Mouse (Mus musculus): ENCODE results near the gene Gm49384. TPM values are rescaled to one million over a fixed set of nuclear protein-coding genes. Genes with fewer than 3 reads are reported as not detected.

The Gm49384 gene
- polyA plus RNA-seq, 1 experiment from 2014 or later: 10.0 TPM

- WGBS: 91% methylated on average over 19 of the region's 19 CpGs
- Histone ChIP-seq H3K27me3 (no peaks in the 10 kb centered on the region), H3K4me2 (no peak overlapping the region), H3K4me3 (no peak overlapping the region), H3K36me3 (no peaks in the 10 kb centered on the region), H3K27ac (replicated peaks) (no peak overlapping the region), H3K9me3 (no peaks in the 10 kb centered on the region), H3K4me1 (replicated peaks) (no peaks in the 10 kb centered on the region), H3K9ac (no peak overlapping the region)
- no peak for ATAC-seq (ENCODE audit: low FRiP score, low read depth)
These were observed 16.7 kb upstream of the Gm49384 start for GRCm38 (mm10) chr12:69220613-69221277.

- Histone ChIP-seq H3K9ac (no peak overlapping the region), H3K4me1 (replicated peaks) (no peaks in the 10 kb centered on the region), H3K27ac (replicated peaks) (no peak overlapping the region), H3K36me3 (no peaks in the 10 kb centered on the region), H3K27me3 (no peaks in the 10 kb centered on the region), H3K4me3 (no peak overlapping the region), H3K9me3 (no peaks in the 10 kb centered on the region), H3K4me2 (no peak overlapping the region)
- WGBS: 93% methylated on average over 7 of the region's 7 CpGs
- no peak for ATAC-seq (ENCODE audit: low FRiP score, low read depth)
These were observed 12.5 kb upstream of the Gm49384 start for GRCm38 (mm10) chr12:69216587-69216986.

GRCm38 (mm10) chr12:69215000-69215785 is 11.1 kb upstream of the Gm49384 start:
- H3K4me1 ChIP-seq (replicated peaks): no peaks in the 10 kb centered on the region
- no peaks in the 10 kb centered on the region for H3K9me3 ChIP-seq
- no peak for ATAC-seq (ENCODE audit: low FRiP score, low read depth)
- H3K27ac ChIP-seq (replicated peaks): no peak overlapping the region
- no peak overlapping the region for H3K4me3 ChIP-seq
- no peaks in the 10 kb centered on the region for H3K27me3 ChIP-seq
- WGBS: 88% methylated on average over 3 of the region's 3 CpGs
- H3K4me2 ChIP-seq: no peak overlapping the region
- H3K36me3 ChIP-seq: no peaks in the 10 kb centered on the region
- H3K9ac ChIP-seq: no peak overlapping the region

GRCm38 (mm10) chr12:69214393-69214792 is 10.3 kb upstream of the Gm49384 start:
- whole genome bisulfite sequencing: 95% methylated on average over 7 of the region's 7 CpGs
- Histone ChIP-seq H3K27me3 (no peaks in the 10 kb centered on the region), H3K4me2 (no peak overlapping the region), H3K4me3 (no peak overlapping the region), H3K4me1 (replicated peaks) (no peaks in the 10 kb centered on the region), H3K9ac (no peak overlapping the region), H3K27ac (replicated peaks) (no peak overlapping the region), H3K9me3 (no peaks in the 10 kb centered on the region), H3K36me3 (no peaks in the 10 kb centered on the region)
- no peak for ATAC-seq (ENCODE audit: low FRiP score, low read depth)

GRCm38 (mm10) chr12:69213186-69213777 is 9.2 kb upstream of the Gm49384 start:
- no peak overlapping the region for H3K9ac ChIP-seq
- WGBS: 95% methylated on average over 13 of the region's 13 CpGs
- no peaks in the 10 kb centered on the region for H3K36me3 ChIP-seq
- H3K4me2 ChIP-seq: no peak overlapping the region
- H3K27me3 ChIP-seq: no peaks in the 10 kb centered on the region
- H3K4me3 ChIP-seq: no peak overlapping the region
- H3K9me3 ChIP-seq: no peaks in the 10 kb centered on the region
- no peak overlapping the region for H3K27ac ChIP-seq (replicated peaks)
- H3K4me1 ChIP-seq (replicated peaks): no peaks in the 10 kb centered on the region
- ATAC-seq (ENCODE audit: low FRiP score, low read depth): no peak

GRCm38 (mm10) chr12:69211057-69211456 is 7.0 kb upstream of the Gm49384 start:
- Histone ChIP-seq H3K9ac (no peak overlapping the region), H3K27ac (replicated peaks) (no peak overlapping the region), H3K4me3 (no peak overlapping the region), H3K9me3 (no peaks in the 10 kb centered on the region), H3K4me2 (no peak overlapping the region), H3K36me3 (no peaks in the 10 kb centered on the region), H3K4me1 (replicated peaks) (no peaks in the 10 kb centered on the region), H3K27me3 (no peaks in the 10 kb centered on the region)
- WGBS: 86% methylated on average over 5 of the region's 5 CpGs
- ATAC-seq (ENCODE audit: low FRiP score, low read depth): no peak

GRCm38 (mm10) chr12:69210056-69210979 is 6.3 kb upstream of the Gm49384 start:
- no peak overlapping the region for H3K4me2 ChIP-seq
- H3K27me3 ChIP-seq: no peaks in the 10 kb centered on the region
- no peaks in the 10 kb centered on the region for H3K36me3 ChIP-seq
- H3K9ac ChIP-seq: no peak overlapping the region
- no peak for ATAC-seq (ENCODE audit: low FRiP score, low read depth)
- WGBS: 91% methylated on average over 18 of the region's 18 CpGs
- H3K4me1 ChIP-seq (replicated peaks): no peaks in the 10 kb centered on the region
- no peak overlapping the region for H3K27ac ChIP-seq (replicated peaks)
- no peaks in the 10 kb centered on the region for H3K9me3 ChIP-seq
- no peak overlapping the region for H3K4me3 ChIP-seq

GRCm38 (mm10) chr12:69208520-69208919 is 4.5 kb upstream of the Gm49384 start:
- no peak overlapping the region for H3K27ac ChIP-seq (replicated peaks)
- WGBS: 91% methylated on average over 2 of the region's 2 CpGs
- no peaks in the 10 kb centered on the region for H3K36me3 ChIP-seq
- no peak overlapping the region for H3K4me2 ChIP-seq
- no peaks in the 10 kb centered on the region for H3K9me3 ChIP-seq
- H3K9ac ChIP-seq: no peak overlapping the region
- H3K27me3 ChIP-seq: no peaks in the 10 kb centered on the region
- ATAC-seq (ENCODE audit: low FRiP score, low read depth): no peak
- no peaks in the 10 kb centered on the region for H3K4me1 ChIP-seq (replicated peaks)
- no peak overlapping the region for H3K4me3 ChIP-seq

GRCm38 (mm10) chr12:69207926-69208325 is 3.9 kb upstream of the Gm49384 start:
- no peak overlapping the region for H3K9ac ChIP-seq
- H3K4me2 ChIP-seq: no peak overlapping the region
- no peaks in the 10 kb centered on the region for H3K36me3 ChIP-seq
- H3K4me3 ChIP-seq: no peak overlapping the region
- H3K27ac ChIP-seq (replicated peaks): no peak overlapping the region
- no peaks in the 10 kb centered on the region for H3K4me1 ChIP-seq (replicated peaks)
- WGBS: 93% methylated on average over 7 of the region's 7 CpGs
- no peak for ATAC-seq (ENCODE audit: low FRiP score, low read depth)
- no peaks in the 10 kb centered on the region for H3K27me3 ChIP-seq
- H3K9me3 ChIP-seq: no peaks in the 10 kb centered on the region

- Histone ChIP-seq H3K4me1 (replicated peaks) (no peaks in the 10 kb centered on the region), H3K27me3 (no peaks in the 10 kb centered on the region), H3K36me3 (no peaks in the 10 kb centered on the region), H3K9me3 (no peaks in the 10 kb centered on the region), H3K9ac (no peak overlapping the region), H3K4me3 (no peak overlapping the region), H3K4me2 (no peak overlapping the region), H3K27ac (replicated peaks) (no peak overlapping the region)
- no peak for ATAC-seq (ENCODE audit: low FRiP score, low read depth)
- WGBS: 95% methylated on average over 8 of the region's 8 CpGs
These were observed 3.3 kb upstream of the Gm49384 start for GRCm38 (mm10) chr12:69207396-69207795.

- H3K9me3 ChIP-seq: no peaks in the 10 kb centered on the region
- no peak overlapping the region for H3K27ac ChIP-seq (replicated peaks)
- peak overlapping the region; percentile 84 for H3K4me2 ChIP-seq
- no peaks in the 10 kb centered on the region for H3K27me3 ChIP-seq
- H3K4me3 ChIP-seq: peak overlapping the region; percentile 73; the same call in 1 of the 2 replicates
- peaks cover 11% of the 10 kb centered on the region; the same call in 1 of the 2 replicates for H3K36me3 ChIP-seq
- H3K4me1 ChIP-seq (replicated peaks): peaks cover 35% of the 10 kb centered on the region
- H3K9ac ChIP-seq: peak overlapping the region; percentile 74; the same call in 1 of the 2 replicates
- ATAC-seq (ENCODE audit: low FRiP score, low read depth): no peak
These were observed 5.1 kb downstream of the Gm49384 start for GRCm38 (mm10) chr12:69198985-69199384.

Data from hindbrain, embryonic 15.5 days (tissue).